Mouse (Mus musculus): Measurements from ENCODE around the gene Krt4.

DNA sequence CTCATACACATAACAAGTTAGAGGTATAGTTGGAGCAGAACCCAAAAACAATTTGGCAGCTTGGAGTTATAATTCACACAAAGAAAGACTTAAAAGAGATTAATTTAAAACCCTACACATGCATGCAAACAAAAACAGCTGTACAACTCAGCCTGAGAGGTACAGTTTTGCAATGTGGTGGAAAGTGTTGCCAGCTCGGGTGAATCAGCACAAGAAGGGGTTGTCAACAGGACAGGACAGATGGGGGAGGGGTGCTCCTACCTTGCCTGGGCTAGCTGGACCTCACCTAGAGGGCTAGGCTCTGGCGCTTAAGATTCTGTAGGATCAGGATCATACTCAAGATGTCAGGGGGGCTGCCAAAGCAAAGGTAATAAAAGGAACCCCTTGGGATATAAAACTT, 46.5 kb downstream of the Krt4 start:
- TF ChIP-seq CTCF (IDR thresholded peaks at IDR 0.05) (no peak), EP300 (IDR thresholded peaks at IDR 0.05) (no peak)

Measured in lung, postnatal 0 days (tissue).